Mouse (Mus musculus) hindbrain, embryonic 12.5 days (tissue): ENCODE data around the gene Ing1. TPM values are rescaled to one million over a fixed set of nuclear protein-coding genes. Genes with fewer than 3 reads are reported as not detected.
"Not testable (repeated sequence)": the region's sequence is repeated elsewhere in the genome, so short reads cannot be mapped to it uniquely, and the experiment has no call there.

Experiments used
- ATAC-seq: fragments of 200-750 bp; cut with Nextera tagmentation; 2 replicates; pipeline ENCODE4 v1.8.0; 2017; ENCODE audit warnings: moderate TSS enrichment; ENCODE audit not compliant: low FRiP score
- H3K27ac ChIP-seq: fragments of 300-500 bp; sonication (generic); 2 replicates; pipeline ENCODE4 v1.5.1; 2016; ENCODE audit warnings: mild to moderate bottlenecking
- H3K27me3 ChIP-seq: fragments of 300-500 bp; sonication (generic); 2 replicates; pipeline ENCODE4 v1.6.1; 2016; ENCODE audit warnings: mild to moderate bottlenecking
- H3K36me3 ChIP-seq: fragments of 300-500 bp; sonication (generic); 2 replicates; pipeline ENCODE4 v1.6.1; 2016; ENCODE audit warnings: mild to moderate bottlenecking
- H3K4me1 ChIP-seq: fragments of 300-500 bp; sonication (generic); 2 replicates; pipeline ENCODE4 v1.6.1; 2016
- H3K4me2 ChIP-seq: fragments of 300-500 bp; sonication (generic); replicated peaks from 2 replicates; pipeline ENCODE4 v1.6.1; 2016; ENCODE audit warnings: mild to moderate bottlenecking
- H3K4me3 ChIP-seq: fragments of 300-500 bp; sonication (generic); 2 replicates; pipeline ENCODE4 v1.5.1; 2016; ENCODE audit warnings: mild to moderate bottlenecking
- H3K9ac ChIP-seq: fragments of 300-500 bp; sonication (generic); 2 replicates; pipeline ENCODE4 v1.6.1; 2016; ENCODE audit warnings: mild to moderate bottlenecking, moderate library complexity
- H3K9me3 ChIP-seq: fragments of 300-500 bp; sonication (generic); replicated peaks from 2 replicates; pipeline ENCODE4 v1.6.1; 2016; ENCODE audit warnings: mild to moderate bottlenecking
- WGBS: fragments of 180-500 bp; shearing (Covaris S2); methylation state at CpG from one replicate; pipeline ENCODE4 v1.1.7; 2016; 5-methylcytosine and 5-hydroxymethylcytosine counted together
- polyA plus RNA-seq: library from polyadenylated mRNA; unstranded; fragments of >200 nt; fragmentation: Nextera tagmentation; extraction: Ambion mirVana; gene quantifications from 2 replicates; pipeline ENCODE4 v1.2.1, GENCODE M21; 2016

Gene Ing1
- polyA plus RNA-seq, 1 experiment from 2014 or later: 57.5 TPM

DNA sequence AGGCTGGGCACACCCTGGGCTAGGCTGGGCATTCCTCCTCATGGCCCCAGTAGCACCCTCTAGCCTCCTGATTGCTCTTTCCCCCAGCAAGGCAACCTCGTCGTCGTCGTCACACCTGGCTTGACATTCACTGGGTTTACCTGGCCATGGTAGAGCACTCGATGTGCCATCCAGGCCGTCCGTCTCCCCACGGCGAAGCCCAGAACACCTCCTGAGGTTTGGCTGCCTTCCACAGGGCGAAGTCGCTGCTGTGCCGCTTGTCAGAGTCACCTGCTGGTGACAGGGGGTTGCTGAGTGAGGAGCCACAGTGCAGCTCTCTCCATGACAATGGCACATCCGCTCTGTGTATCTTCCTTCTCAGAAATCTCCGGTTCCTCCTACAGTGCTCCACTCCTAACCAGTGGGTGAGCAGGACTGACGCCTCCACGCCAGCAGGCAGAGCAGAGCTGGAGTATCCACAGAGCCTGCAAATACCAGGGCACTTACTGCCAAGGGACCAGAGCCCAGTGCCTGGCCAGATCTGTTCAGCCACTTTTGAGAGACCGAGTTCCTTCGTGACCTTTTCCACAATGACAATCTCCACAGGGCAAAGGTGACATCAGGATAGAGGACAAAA is 25.1 kb upstream of the Ing1 start:
- 74% methylated on average over 18 of the region's 18 CpGs for WGBS

GRCm38 (mm10) chr8:11530849-11531248 is 24.5 kb upstream of the Ing1 start:
- 57% methylated on average over 4 of the region's 4 CpGs for WGBS
- Histone ChIP-seq H3K9ac (no peak overlapping the region), H3K4me2 (no peak overlapping the region), H3K36me3 (peaks cover 24% of the 10 kb centered on the region; the same call in 1 of the 2 replicates), H3K4me1 (0 out of 2 replicates have a peak, but pooled peaks cover 3% of the 10 kb centered on the region), H3K27me3 (no peaks in the 10 kb centered on the region), H3K27ac (no peak overlapping the region), H3K4me3 (no peak overlapping the region), H3K9me3 (no peaks in the 10 kb centered on the region)
- ATAC-seq: no peak

More for the DNA sequence above, 25.1 kb upstream of the Ing1 start:
- Histone ChIP-seq H3K9ac (no peak overlapping the region), H3K27me3 (no peaks in the 10 kb centered on the region), H3K4me1 (0 out of 2 replicates have a peak, but pooled peaks cover 3% of the 10 kb centered on the region), H3K36me3 (peaks cover 24% of the 10 kb centered on the region; the same call in 1 of the 2 replicates), H3K27ac (no peak overlapping the region), H3K9me3 (no peaks in the 10 kb centered on the region), H3K4me3 (no peak overlapping the region), H3K4me2 (no peak overlapping the region)
- ATAC-seq: no peak

DNA sequence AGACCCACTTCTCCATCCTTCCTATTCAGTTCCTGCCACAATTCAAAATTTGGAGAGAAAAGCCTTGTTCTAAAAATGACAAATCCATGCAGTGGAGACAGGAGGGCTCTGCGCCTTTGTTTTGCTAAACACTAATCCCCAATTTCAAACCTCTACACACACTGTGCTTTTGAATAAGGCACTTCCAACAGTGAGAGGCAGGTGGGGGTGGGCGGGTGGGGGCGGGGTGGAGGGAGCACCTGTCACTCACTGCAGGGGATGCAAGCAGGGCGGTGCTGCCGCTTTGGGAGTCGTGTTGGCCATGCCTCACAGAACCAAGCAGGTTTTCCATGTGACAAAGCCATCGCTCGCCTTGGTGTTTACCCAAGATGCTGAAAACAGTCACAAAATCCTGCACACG is 20.9 kb upstream of the Ing1 start:
- Histone ChIP-seq H3K4me3 (no peak overlapping the region), H3K27ac (no peak overlapping the region), H3K4me1 (0 out of 2 replicates have a peak, but pooled peaks cover 3% of the 10 kb centered on the region), H3K9ac (no peak overlapping the region), H3K4me2 (no peak overlapping the region), H3K9me3 (no peaks in the 10 kb centered on the region), H3K36me3 (peaks cover 38% of the 10 kb centered on the region), H3K27me3 (no peaks in the 10 kb centered on the region)
- 35% methylated on average over 9 of the region's 9 CpGs for WGBS
- ATAC-seq: no peak

DNA sequence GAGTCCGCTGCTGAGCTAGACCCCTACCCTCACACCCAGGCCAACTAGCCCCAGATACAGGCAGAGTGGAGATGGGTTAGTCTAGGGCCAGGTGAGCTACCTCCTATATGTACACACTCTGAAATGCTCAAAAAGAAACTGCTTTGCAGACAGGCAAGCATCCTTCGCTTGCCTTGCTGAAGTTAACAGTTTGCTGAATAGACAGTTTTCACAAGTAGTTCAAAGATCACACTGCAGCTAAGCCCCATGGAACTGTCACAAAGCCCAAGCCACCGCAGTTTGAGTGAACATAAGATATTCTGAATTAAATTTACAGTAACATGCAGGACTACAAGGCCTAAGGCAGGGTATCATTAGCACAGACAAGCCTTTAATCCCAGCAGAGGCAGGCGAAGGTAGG is 16.3 kb upstream of the Ing1 start:
- no peak overlapping the region for H3K9ac ChIP-seq
- no peaks in the 10 kb centered on the region for H3K27me3 ChIP-seq
- no peaks in the 10 kb centered on the region for H3K9me3 ChIP-seq
- no peak for ATAC-seq
- H3K27ac ChIP-seq: no peak overlapping the region
- no peak overlapping the region for H3K4me2 ChIP-seq
- H3K4me1 ChIP-seq: 0 out of 2 replicates have a peak, but pooled peaks cover 3% of the 10 kb centered on the region
- no peak overlapping the region for H3K4me3 ChIP-seq
- peaks cover 45% of the 10 kb centered on the region for H3K36me3 ChIP-seq
- 88% methylated on average over 4 of the region's 4 CpGs for WGBS

DNA sequence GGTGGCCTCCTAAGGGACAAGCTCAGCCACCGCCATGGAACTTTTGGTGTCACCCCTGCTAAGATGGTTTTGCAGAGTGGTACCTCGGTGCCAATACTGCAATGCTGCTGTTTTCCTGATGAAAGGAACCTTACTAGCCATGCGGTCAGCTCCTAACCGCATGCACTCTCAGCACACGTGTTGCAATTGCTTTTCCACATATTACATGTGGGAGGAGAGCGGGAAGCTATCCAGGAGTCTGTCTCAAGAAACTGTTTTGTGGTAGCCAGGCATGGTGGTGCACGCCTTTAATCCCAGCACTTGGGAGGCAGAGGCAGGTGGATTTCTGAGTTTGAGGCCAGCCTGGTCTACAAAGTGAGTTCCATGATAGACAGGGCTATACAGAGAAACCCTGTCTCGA is 15.2 kb upstream of the Ing1 start:
- Histone ChIP-seq H3K4me1 (no peaks in the 10 kb centered on the region), H3K27me3 (no peaks in the 10 kb centered on the region), H3K36me3 (peaks cover 45% of the 10 kb centered on the region), H3K9ac (no peak overlapping the region), H3K4me3 (no peak overlapping the region), H3K9me3 (no peaks in the 10 kb centered on the region), H3K4me2 (no peak overlapping the region), H3K27ac (no peak overlapping the region)
- ATAC-seq: no peak
- WGBS: 97% methylated on average over 8 of the region's 8 CpGs

DNA sequence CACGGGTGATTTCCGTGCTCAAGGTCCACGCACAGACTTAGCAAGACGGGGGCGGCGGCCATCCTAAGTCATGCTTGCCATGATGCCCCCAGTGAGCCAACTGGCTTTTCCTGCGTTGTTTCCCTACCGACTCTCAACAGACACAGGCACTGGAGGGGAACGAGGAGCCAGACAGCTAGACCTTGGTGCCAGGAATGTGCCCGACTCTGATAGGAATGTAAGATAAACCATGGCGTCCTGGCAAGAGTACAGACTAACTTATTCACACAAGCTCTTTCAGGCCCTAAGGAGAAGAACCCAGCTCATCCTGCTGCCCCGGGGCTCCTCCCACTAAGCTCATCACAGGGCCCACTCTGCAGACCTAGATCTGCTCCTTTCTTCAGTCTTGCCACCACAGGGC is 13.3 kb upstream of the Ing1 start:
- Histone ChIP-seq H3K27ac (no peak overlapping the region), H3K4me1 (no peaks in the 10 kb centered on the region), H3K4me3 (no peak overlapping the region), H3K36me3 (peaks cover 45% of the 10 kb centered on the region), H3K4me2 (no peak overlapping the region), H3K9me3 (no peaks in the 10 kb centered on the region), H3K27me3 (no peaks in the 10 kb centered on the region), H3K9ac (no peak overlapping the region)
- no peak for ATAC-seq
- 96% methylated on average over 12 of the region's 12 CpGs for WGBS

GRCm38 (mm10) chr8:11542866-11543265 is 12.5 kb upstream of the Ing1 start:
- H3K27me3 ChIP-seq: no peaks in the 10 kb centered on the region
- 88% methylated on average over 4 of the region's 4 CpGs for whole genome bisulfite sequencing
- no peak overlapping the region for H3K9ac ChIP-seq
- no peak overlapping the region for H3K27ac ChIP-seq
- H3K9me3 ChIP-seq: no peaks in the 10 kb centered on the region
- H3K4me1 ChIP-seq: no peaks in the 10 kb centered on the region
- no peak overlapping the region for H3K4me2 ChIP-seq
- ATAC-seq: no peak
- H3K36me3 ChIP-seq: peaks cover 46% of the 10 kb centered on the region
- H3K4me3 ChIP-seq: no peak overlapping the region

- Histone ChIP-seq H3K9me3 (no peaks in the 10 kb centered on the region), H3K27me3 (no peaks in the 10 kb centered on the region), H3K9ac (no peak overlapping the region), H3K4me1 (no peaks in the 10 kb centered on the region), H3K27ac (no peak overlapping the region), H3K4me3 (no peak overlapping the region), H3K36me3 (peaks cover 39% of the 10 kb centered on the region), H3K4me2 (no peak overlapping the region)
- no peak for ATAC-seq
- WGBS: 54% methylated on average over 3 of the region's 3 CpGs
These were observed 11.0 kb upstream of the Ing1 start for GRCm38 (mm10) chr8:11544386-11544785.

GRCm38 (mm10) chr8:11547063-11547462 is 8.3 kb upstream of the Ing1 start:
- H3K27me3 ChIP-seq: no peaks in the 10 kb centered on the region
- H3K4me2 ChIP-seq: no peak overlapping the region
- H3K36me3 ChIP-seq: peaks cover 16% of the 10 kb centered on the region
- H3K4me3 ChIP-seq: no peak overlapping the region
- no peak for ATAC-seq
- peaks cover 11% of the 10 kb centered on the region for H3K4me1 ChIP-seq
- no peaks in the 10 kb centered on the region for H3K9me3 ChIP-seq
- no peak overlapping the region for H3K27ac ChIP-seq
- no peak overlapping the region for H3K9ac ChIP-seq
- 68% methylated on average over 6 of the region's 6 CpGs for WGBS

DNA sequence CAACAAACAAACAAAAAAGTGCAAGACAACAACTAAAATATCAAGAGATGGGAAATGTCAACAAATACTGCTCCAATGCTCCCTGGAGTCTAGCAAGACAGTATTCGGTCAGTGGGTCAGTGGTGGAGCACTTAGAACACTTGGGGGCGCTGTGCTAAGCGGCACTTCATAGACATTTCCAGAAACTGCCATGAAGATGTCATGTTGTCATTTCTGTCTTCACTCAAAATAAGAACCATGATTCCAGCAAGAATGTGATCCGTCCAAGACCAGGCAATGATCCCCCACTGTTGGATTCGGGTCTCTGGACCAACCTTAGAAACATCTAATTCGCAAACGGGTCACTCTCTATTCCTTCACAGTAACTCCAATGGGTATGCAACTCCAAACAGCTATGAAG is 5.7 kb upstream of the Ing1 start:
- 16% methylated on average over 7 of the region's 7 CpGs for WGBS

DNA sequence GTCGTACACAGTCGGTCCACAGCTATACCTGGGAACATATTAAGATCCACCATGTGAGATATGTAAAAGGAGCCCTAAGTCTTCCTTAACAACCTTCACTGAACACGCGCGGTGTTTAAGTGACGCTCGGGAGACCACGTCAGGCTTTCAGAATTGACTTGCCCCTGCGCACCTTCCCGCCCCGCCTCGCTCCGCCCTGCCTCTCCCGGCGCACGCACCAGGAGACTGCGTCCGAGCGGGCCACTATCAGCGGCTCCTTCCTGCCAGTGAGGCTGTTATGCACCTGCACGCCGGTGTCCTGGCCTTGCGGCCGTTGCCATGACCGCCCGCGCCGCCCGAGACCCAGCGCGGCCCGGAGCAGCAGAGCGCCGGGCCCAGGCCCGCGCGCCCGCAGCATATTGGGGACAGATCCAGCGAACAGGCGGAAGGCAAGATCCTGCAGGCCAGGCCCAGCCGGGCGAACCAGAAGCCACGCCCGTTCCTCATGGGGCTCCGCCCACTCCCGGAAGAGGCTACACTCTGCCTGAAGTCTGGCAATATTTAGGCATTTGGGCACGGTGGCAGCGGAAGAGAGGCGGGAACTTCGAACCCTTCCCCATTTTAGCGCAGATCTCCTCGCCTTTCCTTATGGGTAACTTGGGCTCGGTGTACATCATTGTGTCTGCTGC is 5.0 kb upstream of the Ing1 start, which contains the start of gene Cars2:
TSS of gene Cars2 (minus strand) at position 503 of the 668 bp plus-strand sequence.
- no peaks in the 10 kb centered on the region for H3K27me3 ChIP-seq
- peaks cover 16% of the 10 kb centered on the region for H3K4me1 ChIP-seq
- peak within 1 kb of the TSS; percentile 74 for H3K4me2 ChIP-seq
- no peaks in the 10 kb centered on the region for H3K9me3 ChIP-seq
- H3K27ac ChIP-seq: peak within 1 kb of the TSS; percentile 92
- peak within 1 kb of the TSS; percentile 93 for H3K9ac ChIP-seq
- H3K36me3 ChIP-seq: peaks cover 10% of the 10 kb centered on the region
- peak; percentile 66 for ATAC-seq
- under 1% methylated on average over 53 of the region's 53 CpGs for WGBS
- H3K4me3 ChIP-seq: peak within 1 kb of the TSS; percentile 82

More for the DNA sequence above, 5.7 kb upstream of the Ing1 start:
- no peak for ATAC-seq
- no peaks in the 10 kb centered on the region for H3K9me3 ChIP-seq
- peak overlapping the region; percentile 82 for H3K4me3 ChIP-seq
- H3K36me3 ChIP-seq: peaks cover 10% of the 10 kb centered on the region
- no peak overlapping the region for H3K9ac ChIP-seq
- no peak overlapping the region for H3K27ac ChIP-seq
- H3K4me1 ChIP-seq: peaks cover 16% of the 10 kb centered on the region
- peak overlapping the region; percentile 74 for H3K4me2 ChIP-seq
- no peaks in the 10 kb centered on the region for H3K27me3 ChIP-seq

GRCm38 (mm10) chr8:11551497-11551896 is 3.9 kb upstream of the Ing1 start:
- H3K4me1 ChIP-seq: peaks cover 16% of the 10 kb centered on the region
- not testable (repeated sequence) for H3K27me3 ChIP-seq, H3K27ac ChIP-seq, H3K9me3 ChIP-seq, H3K4me2 ChIP-seq, H3K36me3 ChIP-seq, H3K9ac ChIP-seq, ATAC-seq, H3K4me3 ChIP-seq
- 82% methylated on average over 4 of the region's 4 CpGs for WGBS

DNA sequence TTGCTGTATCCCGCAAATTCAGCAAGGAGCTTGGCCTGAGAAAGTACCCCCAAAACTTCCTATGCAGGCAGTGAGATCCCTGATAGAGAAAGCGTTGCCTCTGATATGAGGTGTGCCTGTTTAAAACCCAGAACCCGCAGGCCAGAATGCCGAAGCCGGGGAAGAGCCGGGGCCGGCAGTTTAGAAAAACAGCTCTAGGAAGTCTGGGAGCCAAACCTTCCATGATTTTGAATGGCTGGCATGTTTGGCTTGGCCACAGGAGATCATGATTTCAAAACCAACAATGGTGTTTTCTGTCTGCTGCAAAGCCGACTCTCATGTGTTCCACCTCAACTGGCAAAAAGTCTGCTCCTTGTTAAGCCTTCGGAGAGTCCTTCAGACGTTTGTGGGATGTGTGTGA is 3.0 kb upstream of the Ing1 start:
- Histone ChIP-seq H3K36me3 (peaks cover under 1% of the 10 kb centered on the region; the same call in 1 of the 2 replicates), H3K9me3 (no peaks in the 10 kb centered on the region), H3K4me3 (no peak overlapping the region), H3K9ac (no peak overlapping the region), H3K4me2 (no peak overlapping the region), H3K27ac (no peak overlapping the region), H3K27me3 (no peaks in the 10 kb centered on the region), H3K4me1 (peaks cover 16% of the 10 kb centered on the region)
- ATAC-seq: no peak
- 81% methylated on average over 10 of the region's 10 CpGs for WGBS
